Mouse (Mus musculus): ENCODE results near the gene Frmd8. TPM values are rescaled to one million over a fixed set of nuclear protein-coding genes. Genes with fewer than 3 reads are reported as not detected.
"Not testable (repeated sequence)": the region's sequence is repeated elsewhere in the genome, so short reads cannot be mapped to it uniquely, and the experiment has no call there.

The Frmd8 gene
- polyA plus RNA-seq, 1 experiment from 2014 or later, result 9.0 TPM

DNA sequence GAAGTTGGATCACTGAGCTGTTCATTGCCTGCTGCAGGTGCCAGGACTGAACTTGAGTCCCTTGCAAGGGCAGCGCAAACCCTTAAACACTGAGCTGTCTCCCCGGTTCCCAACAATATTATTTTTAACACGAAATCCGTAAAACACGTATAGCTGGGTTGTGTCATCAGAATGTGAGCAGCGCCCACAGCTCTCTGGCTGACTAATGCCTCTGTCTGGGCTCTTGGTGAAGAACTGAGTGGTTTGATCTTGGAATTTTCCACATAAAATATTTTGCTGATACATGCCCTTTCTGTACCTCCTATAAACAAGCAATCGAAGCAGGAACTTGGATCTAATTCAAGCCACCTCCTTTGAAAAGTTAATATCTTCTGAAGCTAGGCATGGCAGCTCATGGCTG is 60.1 kb downstream of the Frmd8 start:
- Histone ChIP-seq H3K36me3 (replicated peaks; ENCODE audit: insufficient read depth, low read length) (no peaks in the 10 kb centered on the region), H3K27ac (ENCODE audit: low read depth) (no peak overlapping the region), H3K4me3 (ENCODE audit: low read depth, low read length) (no peak overlapping the region), H3K9ac (replicated peaks) (no peak overlapping the region), H3K4me2 (ENCODE audit: low read depth, low read length) (no peak overlapping the region), H3K9me3 (ENCODE audit: low read length) (no peaks in the 10 kb centered on the region), H3K27me3 (ENCODE audit: insufficient read depth, low read length) (no peaks in the 10 kb centered on the region), H3K4me1 (ENCODE audit: insufficient read depth) (peaks cover 53% of the 10 kb centered on the region)
- DNase-seq (no peak), ATAC-seq (no peak)
- TF ChIP-seq CTCF (IDR thresholded peaks at IDR 0.05; ENCODE audit: low read depth) (no peak), EP300 (IDR thresholded peaks at IDR 0.05; ENCODE audit: low read depth) (no peak)
- 81% methylated on average over 7 of the region's 7 CpGs for whole genome bisulfite sequencing (ENCODE audit: insufficient replicate concordance)

DNA sequence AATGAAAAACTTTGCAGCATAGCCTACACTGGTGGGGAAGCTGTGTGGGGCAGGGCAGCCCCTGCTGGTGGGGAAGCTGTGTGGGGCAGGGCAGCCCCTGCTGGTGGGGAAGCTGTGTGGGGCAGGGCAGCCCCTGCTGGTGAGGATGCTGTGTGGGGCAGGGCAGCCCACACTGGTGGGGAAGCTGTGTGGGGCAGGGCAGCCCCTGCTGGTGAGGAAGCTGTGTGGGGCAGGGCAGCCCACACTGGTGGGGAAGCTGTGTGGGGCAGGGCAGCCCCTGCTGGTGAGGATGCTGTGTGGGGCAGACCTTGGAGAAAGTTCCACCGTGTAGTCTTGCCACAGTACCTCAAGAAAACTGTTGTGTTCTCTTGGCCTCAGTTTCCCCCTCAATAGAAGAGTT is 61.0 kb downstream of the Frmd8 start:
- not testable (repeated sequence) for H3K4me3 ChIP-seq (ENCODE audit: low read depth, low read length); H3K9me3 ChIP-seq (ENCODE audit: low read length); H3K9ac ChIP-seq (replicated peaks); H3K27me3 ChIP-seq (ENCODE audit: insufficient read depth, low read length); H3K36me3 ChIP-seq (replicated peaks; ENCODE audit: insufficient read depth, low read length); DNase-seq; ATAC-seq; H3K4me2 ChIP-seq (ENCODE audit: low read depth, low read length); H3K27ac ChIP-seq (ENCODE audit: low read depth)
- WGBS (ENCODE audit: insufficient replicate concordance), result 26% methylated on average over 1 of the region's 1 CpGs
- H3K4me1 ChIP-seq (ENCODE audit: insufficient read depth), result peaks cover 54% of the 10 kb centered on the region
- peak; percentile 64 for TF ChIP-seq CTCF (IDR thresholded peaks at IDR 0.05; ENCODE audit: low read depth)

DNA sequence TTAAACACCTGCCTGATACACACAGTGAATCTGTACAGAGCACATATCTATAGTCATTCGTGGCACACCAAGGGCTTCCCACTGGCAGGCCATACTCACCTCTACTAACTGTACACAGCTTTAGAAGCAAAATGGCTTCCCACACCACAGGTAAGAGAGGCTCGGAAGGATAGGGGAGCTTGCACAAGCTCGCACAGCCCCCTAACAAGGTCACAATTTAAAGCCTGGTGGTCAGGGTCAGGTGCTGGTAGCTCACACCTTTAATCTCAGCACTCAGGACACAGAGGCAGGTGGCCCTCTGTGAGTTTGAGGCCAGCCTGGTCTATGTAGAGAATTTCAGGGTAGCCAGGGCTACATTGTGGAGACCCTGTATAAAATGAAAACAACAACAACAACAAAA is 61.5 kb downstream of the Frmd8 start:
- DNase-seq (no peak), ATAC-seq (no peak)
- TF ChIP-seq CTCF (IDR thresholded peaks at IDR 0.05; ENCODE audit: low read depth), result no peak
- no peak for TF ChIP-seq EP300 (IDR thresholded peaks at IDR 0.05; ENCODE audit: low read depth)
- peaks cover 52% of the 10 kb centered on the region for H3K4me1 ChIP-seq (ENCODE audit: insufficient read depth)
- no peaks in the 10 kb centered on the region for H3K9me3 ChIP-seq (ENCODE audit: low read length)
- H3K36me3 ChIP-seq (replicated peaks; ENCODE audit: insufficient read depth, low read length), result no peaks in the 10 kb centered on the region
- WGBS (ENCODE audit: insufficient replicate concordance), result 75% methylated on average over 3 of the region's 3 CpGs
- no peak overlapping the region for H3K9ac ChIP-seq (replicated peaks)
- no peak overlapping the region for H3K27ac ChIP-seq (ENCODE audit: low read depth)
- H3K4me3 ChIP-seq (ENCODE audit: low read depth, low read length), result no peak overlapping the region
- H3K27me3 ChIP-seq (ENCODE audit: insufficient read depth, low read length), result no peaks in the 10 kb centered on the region
- no peak overlapping the region for H3K4me2 ChIP-seq (ENCODE audit: low read depth, low read length)

DNA sequence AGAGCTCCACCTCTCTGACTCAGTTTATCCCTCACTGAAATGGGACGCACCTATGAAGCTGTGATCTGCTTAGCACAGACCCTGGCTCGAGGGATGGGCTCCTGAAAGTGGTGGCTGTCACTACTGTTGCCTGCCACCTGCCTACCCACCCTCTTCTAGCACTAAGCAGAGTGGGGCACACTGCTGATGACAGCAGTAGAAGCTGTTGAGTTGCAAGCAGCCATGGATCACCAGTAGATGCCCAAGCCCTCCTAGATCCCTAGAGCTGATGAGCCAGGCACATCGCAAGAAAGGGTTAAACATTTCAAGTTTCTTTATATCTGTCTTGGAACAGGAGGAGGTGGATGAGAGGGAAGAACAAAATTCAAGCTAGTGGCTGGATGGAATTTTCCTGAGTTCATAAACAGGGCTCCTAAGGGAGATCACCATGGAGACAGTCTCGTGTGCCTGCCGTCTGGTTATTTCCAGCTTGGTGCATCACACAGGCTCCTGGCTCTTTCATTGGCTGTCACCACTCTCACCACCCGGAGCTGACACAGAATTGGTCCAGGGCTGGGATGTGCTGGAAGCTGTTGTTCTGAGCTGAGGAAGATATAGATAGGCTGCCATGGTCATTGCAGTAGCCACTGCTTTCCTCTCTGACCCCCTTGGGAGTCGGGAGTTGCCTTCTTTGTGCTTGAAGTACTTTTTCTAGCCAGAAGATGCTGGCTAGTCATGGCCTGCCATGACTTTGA is 63.1 kb downstream of the Frmd8 start:
- H3K36me3 ChIP-seq (replicated peaks; ENCODE audit: insufficient read depth, low read length), result no peaks in the 10 kb centered on the region
- no peak overlapping the region for H3K4me3 ChIP-seq (ENCODE audit: low read depth, low read length)
- 67% methylated on average over 7 of the region's 7 CpGs for WGBS (ENCODE audit: insufficient replicate concordance)
- H3K4me1 ChIP-seq (ENCODE audit: insufficient read depth), result peaks cover 49% of the 10 kb centered on the region
- H3K9me3 ChIP-seq (ENCODE audit: low read length), result no peaks in the 10 kb centered on the region
- ATAC-seq, result no peak
- H3K9ac ChIP-seq (replicated peaks), result no peak overlapping the region
- no peak overlapping the region for H3K4me2 ChIP-seq (ENCODE audit: low read depth, low read length)
- H3K27me3 ChIP-seq (ENCODE audit: insufficient read depth, low read length), result no peaks in the 10 kb centered on the region
- DNase-seq, result no peak
- H3K27ac ChIP-seq (ENCODE audit: low read depth), result no peak overlapping the region
- TF ChIP-seq CTCF (IDR thresholded peaks at IDR 0.05; ENCODE audit: low read depth) (no peak), EP300 (IDR thresholded peaks at IDR 0.05; ENCODE audit: low read depth) (no peak)

DNA sequence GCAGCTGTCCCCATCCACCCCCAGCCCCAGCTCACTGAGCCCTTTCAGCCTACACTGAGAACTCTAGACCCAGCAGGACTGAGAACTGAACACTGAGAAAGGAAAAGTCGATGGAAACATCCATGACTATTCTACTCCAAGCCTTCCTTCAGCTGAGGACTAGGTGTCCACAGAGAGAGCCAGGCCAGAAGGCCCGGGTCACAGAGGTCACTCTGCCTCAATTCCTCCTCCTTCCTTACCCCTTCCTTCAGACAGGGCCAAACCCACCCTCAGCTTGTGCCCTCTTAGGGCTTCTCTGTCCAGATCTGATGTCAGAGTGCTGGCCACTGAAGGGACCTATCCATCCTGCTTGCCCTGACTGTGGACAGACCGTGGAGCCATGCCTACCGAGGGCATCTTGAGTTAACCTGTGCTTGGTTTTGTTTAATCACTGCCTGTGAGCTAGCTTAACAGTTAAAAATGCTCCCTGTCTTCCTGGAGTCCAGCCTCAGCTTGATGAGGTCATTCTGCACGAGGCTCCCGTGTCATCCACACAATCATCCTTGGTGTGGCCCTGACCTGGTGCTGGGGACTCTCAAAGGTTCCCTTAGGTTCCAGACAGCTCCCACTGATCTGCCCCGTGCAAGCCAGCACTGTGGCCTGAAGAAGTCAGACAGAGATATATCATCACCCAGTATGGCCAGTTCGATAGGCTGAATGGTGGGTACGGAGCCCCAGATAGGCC is 64.1 kb downstream of the Frmd8 start:
- 63% methylated on average over 9 of the region's 9 CpGs for WGBS (ENCODE audit: insufficient replicate concordance)
- Histone ChIP-seq H3K4me1 (ENCODE audit: insufficient read depth) (peaks cover 51% of the 10 kb centered on the region), H3K27me3 (ENCODE audit: insufficient read depth, low read length) (no peaks in the 10 kb centered on the region), H3K4me3 (ENCODE audit: low read depth, low read length) (no peak overlapping the region), H3K27ac (ENCODE audit: low read depth) (peak overlapping the region; percentile 72; the same call in 1 of the 2 replicates), H3K4me2 (ENCODE audit: low read depth, low read length) (no peak overlapping the region), H3K9me3 (ENCODE audit: low read length) (no peaks in the 10 kb centered on the region), H3K9ac (replicated peaks) (peak overlapping the region; percentile 2; the same call in 1 of the 2 replicates), H3K36me3 (replicated peaks; ENCODE audit: insufficient read depth, low read length) (no peaks in the 10 kb centered on the region)
- TF ChIP-seq CTCF (IDR thresholded peaks at IDR 0.05; ENCODE audit: low read depth), result no peak
- TF ChIP-seq EP300 (IDR thresholded peaks at IDR 0.05; ENCODE audit: low read depth), result no peak
- no peak for ATAC-seq
- no peak for DNase-seq

DNA sequence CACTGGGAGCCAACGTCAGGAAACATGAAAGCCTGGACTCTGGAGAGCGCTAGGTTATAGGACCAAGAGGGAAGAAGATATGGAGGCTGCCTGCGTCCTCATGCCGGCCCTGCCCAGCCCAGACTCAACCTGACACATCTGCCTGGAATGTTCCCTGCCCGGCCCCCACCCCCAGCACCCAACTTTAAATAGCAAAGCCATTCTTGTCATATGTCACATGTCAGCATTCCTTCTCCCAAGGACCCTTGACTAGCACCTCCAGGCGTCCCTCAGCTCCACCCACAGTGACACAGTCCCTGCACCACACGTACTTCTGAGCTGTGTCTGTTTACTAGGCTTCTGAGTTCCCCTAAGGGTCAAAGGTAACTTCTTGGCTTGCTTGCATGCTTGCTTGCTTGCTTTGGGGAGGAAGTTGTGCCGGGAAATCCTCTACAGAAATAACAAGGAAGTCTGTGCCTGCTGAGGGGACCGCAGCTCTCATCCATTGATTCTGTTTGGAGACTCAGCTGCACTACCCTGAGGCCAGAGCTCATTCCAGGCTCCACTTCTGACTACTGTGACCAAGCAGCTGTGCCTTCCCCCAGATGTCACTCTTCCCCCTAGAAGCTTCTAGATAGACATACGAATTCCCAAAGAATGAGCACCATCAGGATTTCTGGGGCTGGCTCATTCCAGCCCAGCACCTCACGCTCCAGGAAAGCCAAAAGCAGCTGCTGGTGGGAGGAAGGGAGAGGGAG is 64.8 kb downstream of the Frmd8 start:
- Histone ChIP-seq H3K9ac (replicated peaks) (peak overlapping the region; percentile 2; the same call in 1 of the 2 replicates), H3K27me3 (ENCODE audit: insufficient read depth, low read length) (no peaks in the 10 kb centered on the region), H3K9me3 (ENCODE audit: low read length) (no peaks in the 10 kb centered on the region), H3K27ac (ENCODE audit: low read depth) (peak overlapping the region; percentile 72), H3K4me1 (ENCODE audit: insufficient read depth) (peaks cover 55% of the 10 kb centered on the region), H3K4me2 (ENCODE audit: low read depth, low read length) (no peak overlapping the region), H3K4me3 (ENCODE audit: low read depth, low read length) (no peak overlapping the region), H3K36me3 (replicated peaks; ENCODE audit: insufficient read depth, low read length) (no peaks in the 10 kb centered on the region)
- WGBS (ENCODE audit: insufficient replicate concordance), result 41% methylated on average over 11 of the region's 11 CpGs
- DNase-seq (no peak), ATAC-seq (peak; percentile 52)
- TF ChIP-seq EP300 (IDR thresholded peaks at IDR 0.05; ENCODE audit: low read depth), result peak; percentile 18; the same call in 1 of the 2 replicates
- TF ChIP-seq CTCF (IDR thresholded peaks at IDR 0.05; ENCODE audit: low read depth), result no peak

Measured in liver, postnatal 0 days (tissue).